Mouse (Mus musculus): ENCODE data around the gene Polr2f. TPM values are rescaled to one million over a fixed set of nuclear protein-coding genes. Genes with fewer than 3 reads are reported as not detected.

Polr2f gene
- total RNA-seq, 2 experiments from 2014 or later, result 132 to 146 TPM

GRCm38 (mm10) chr15:79115276-79115675 is 25.5 kb upstream of the Polr2f start:
- intact Hi-C loops (cut with DNase I), result no loop called here
- DNase-seq, result no peak

GRCm38 (mm10) chr15:79119491-79119890 is 21.3 kb upstream of the Polr2f start:
- DNase-seq, result no peak
- intact Hi-C loops (cut with DNase I), result no loop called here

- DNase-seq, result no peak
These were observed 18.7 kb upstream of the Polr2f start for GRCm38 (mm10) chr15:79122119-79122518.

GRCm38 (mm10) chr15:79122546-79122945 is 18.3 kb upstream of the Polr2f start:
- intact Hi-C loops (cut with DNase I), result no loop called here
- no peak for DNase-seq

More at GRCm38 (mm10) chr15:79122119-79122518, 18.7 kb upstream of the Polr2f start:
- intact Hi-C loops (cut with DNase I), result no loop called here

DNA sequence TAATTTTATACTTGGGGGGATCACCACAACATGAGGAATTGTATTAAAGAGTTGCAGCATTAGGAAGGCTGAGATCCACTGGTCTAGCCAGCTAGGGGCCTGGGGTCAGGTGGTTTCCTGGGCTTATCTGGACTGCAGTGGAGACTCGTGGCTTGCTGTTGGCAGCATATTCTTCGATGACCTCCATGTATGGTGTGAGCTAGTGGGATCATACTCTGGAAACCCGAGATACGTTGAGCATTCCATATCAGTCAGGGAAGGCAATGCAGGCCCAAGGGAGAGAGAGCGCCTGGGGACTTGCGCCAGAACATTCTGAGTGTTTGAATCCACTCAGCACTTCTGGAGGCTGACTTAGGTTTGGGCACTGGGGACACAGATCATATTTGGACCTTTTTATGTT is 17.1 kb upstream of the Polr2f start:
- intact Hi-C loops (cut with DNase I), result no loop called here
- DNase-seq, result no peak

- DNase-seq, result no peak
- intact Hi-C loops (cut with DNase I), result no loop called here
These were observed 16.4 kb upstream of the Polr2f start for GRCm38 (mm10) chr15:79124331-79124875.

- peak; percentile 64 to 66 for DNase-seq
- intact Hi-C loops (cut with DNase I), result loop anchor here (2.0 kb wide), 2 partner anchors 22 to 34 kb away; no protein-coding TSS in a partner anchor
These were observed 14.4 kb upstream of the Polr2f start for GRCm38 (mm10) chr15:79126217-79126932.

DNA sequence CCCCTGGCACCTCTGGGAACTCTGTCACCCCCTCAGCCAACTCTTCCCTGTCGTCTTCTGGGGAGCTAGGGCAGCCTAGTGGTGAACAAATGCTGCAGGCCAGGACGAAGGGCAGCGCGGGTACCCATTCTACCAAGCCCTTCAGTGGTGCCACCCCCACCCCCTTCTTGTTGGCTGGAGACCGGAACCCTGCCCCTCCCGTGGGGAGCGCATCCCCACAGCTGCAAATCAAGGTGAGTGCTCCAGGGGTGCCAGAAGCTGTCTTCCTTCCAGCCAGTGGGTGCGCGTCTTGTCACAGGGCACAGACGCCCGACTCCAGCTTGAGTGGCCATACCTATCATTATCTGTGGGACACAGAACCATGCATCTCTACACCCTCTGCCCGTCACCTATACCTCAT is 13.7 kb upstream of the Polr2f start:
- DNase-seq, result no peak
- intact Hi-C loops (cut with DNase I), result loop anchor here (2.0 kb wide), 2 partner anchors 22 to 34 kb away; no protein-coding TSS in a partner anchor

GRCm38 (mm10) chr15:79128208-79128607 is 12.6 kb upstream of the Polr2f start:
- DNase-seq, result no peak

GRCm38 (mm10) chr15:79129311-79129710 is 11.5 kb upstream of the Polr2f start:
- DNase-seq, result no peak
- intact Hi-C loops (cut with DNase I), result no loop called here

More at GRCm38 (mm10) chr15:79128208-79128607, 12.6 kb upstream of the Polr2f start:
- intact Hi-C loops (cut with DNase I), result no loop called here

- intact Hi-C loops (cut with DNase I), result no loop called here
- DNase-seq, result no peak
These were observed 10.0 kb upstream of the Polr2f start for GRCm38 (mm10) chr15:79130782-79131181.

DNA sequence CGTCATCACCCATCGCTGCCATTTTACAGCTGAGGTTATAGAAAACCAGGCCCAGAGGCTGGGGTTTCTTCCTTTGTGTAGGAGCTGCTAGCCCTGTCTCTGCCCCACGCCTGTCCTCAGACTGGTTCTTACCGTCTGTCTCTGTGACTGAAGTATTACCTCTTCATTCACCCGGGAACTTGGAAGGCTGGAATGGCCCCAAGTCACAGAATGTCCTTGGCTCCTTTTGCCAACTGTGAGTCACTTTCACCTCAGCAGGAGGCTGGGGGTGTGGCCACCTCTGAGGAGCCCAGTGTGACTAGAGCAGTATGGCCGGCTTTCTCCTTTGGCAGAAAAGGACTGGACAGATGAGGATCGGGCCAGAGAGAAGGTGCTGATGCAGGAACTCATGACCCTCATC is 9.4 kb upstream of the Polr2f start:
- intact Hi-C loops (cut with DNase I), result no loop called here
- DNase-seq, result peak; percentile 75 to 78

GRCm38 (mm10) chr15:79133191-79133661 is 7.6 kb upstream of the Polr2f start:
- peak in 1 of 2 experiments; percentile 46 for DNase-seq
- intact Hi-C loops (cut with DNase I), result no loop called here

- no peak for DNase-seq
- intact Hi-C loops (cut with DNase I), result no loop called here
These were observed 6.1 kb upstream of the Polr2f start for GRCm38 (mm10) chr15:79134496-79135270.

DNA sequence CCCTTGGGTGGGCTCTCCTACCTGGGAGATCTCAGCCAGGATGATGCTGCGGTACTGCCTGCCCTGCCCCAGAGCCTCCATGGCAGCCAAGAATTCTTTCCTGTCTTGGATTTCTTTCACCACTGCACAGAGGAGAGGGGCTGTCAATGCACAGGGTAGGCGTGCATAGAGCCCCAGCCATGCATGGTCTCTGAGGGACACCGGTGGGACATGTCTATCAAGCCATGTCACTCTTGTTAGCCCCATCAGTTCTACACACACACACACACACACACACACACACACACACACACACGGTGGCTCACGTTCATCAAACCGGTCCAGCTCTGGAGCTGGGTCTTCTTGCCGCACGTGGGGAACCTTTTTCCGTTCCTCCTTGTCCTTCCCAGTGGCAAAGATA is 5.5 kb upstream of the Polr2f start:
- intact Hi-C loops (cut with DNase I), result no loop called here
- DNase-seq, result no peak

DNA sequence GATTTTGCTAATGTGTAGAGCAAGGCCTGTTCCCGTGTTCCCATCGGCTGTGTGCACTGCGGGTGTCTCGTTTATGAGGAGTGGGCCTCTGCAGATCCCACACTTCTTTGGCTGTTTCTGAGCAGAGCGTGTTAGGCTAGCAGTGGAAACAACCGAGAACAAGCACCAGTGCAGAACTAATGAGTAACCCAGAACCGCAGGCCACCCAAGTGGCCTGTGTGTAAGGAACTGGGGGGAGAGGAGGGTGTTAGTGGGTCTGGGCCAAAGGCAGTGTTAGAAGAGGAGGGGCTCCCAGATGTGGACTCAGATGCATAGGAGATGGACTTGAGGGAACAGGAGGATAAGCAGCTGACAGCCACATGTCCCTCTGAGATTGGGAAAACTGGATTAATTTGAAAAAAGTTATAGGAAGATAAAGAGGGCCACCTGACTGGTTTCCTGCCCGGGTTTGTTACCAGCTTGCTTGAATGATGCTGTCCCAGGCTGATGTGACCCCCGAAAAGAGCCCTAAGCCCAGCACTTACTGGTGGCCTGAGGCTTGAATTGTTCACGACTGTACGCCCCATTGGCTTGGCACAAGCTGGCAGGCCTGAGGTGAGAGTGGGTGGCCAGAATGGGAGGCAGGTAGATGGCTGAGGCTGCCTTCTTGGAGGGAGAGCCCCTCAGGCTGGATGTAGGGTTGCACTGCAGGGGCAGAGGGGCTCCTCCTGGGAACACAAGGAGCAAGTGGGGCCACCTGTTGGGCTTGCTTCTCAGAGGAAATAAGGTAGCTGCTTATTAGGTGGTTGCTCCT is 4.8 kb upstream of the Polr2f start:
- intact Hi-C loops (cut with DNase I), result no loop called here
- no peak for DNase-seq

DNA sequence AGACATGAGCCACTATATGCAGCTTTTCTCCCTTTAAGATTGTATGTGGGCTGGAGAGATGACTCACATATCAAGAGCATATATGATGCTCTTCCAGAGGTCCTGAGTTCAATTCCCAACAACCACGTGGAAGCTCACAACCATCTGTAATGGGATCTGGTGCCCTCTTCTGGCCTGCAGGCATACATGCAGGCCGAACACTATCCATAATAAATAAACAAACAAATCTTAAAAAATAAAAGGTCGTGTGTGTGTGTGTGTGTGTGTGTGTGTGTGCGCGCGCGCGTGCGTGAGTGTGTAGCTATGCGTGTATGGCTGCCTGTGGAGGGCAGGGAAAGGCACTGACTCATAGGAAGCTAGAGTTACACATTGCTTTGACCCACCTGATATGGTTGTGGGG is 1.2 kb upstream of the Polr2f start:
- DNase-seq, result no peak
- intact Hi-C loops (cut with DNase I), result no loop called here

DNA sequence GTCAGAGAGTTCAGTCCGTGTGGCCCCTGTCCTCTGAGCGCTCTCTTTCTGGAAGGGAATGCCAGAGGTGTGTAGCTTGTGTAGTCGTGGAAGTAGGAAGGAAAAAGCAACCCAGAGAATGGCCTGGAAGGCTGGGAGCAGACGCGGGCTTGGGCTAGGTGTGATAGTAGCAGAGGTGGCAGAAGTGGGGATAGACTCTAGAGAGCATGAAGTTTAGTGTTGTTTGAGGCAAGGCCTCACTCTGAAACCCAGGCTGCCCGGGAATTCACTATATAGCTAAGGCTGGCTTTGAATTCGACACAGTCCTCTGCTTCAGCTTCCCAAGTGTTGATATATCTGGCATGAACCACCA is 733 bp downstream of the Polr2f start:
- intact Hi-C loops (cut with DNase I), result no loop called here
- DNase-seq, result no peak

DNA sequence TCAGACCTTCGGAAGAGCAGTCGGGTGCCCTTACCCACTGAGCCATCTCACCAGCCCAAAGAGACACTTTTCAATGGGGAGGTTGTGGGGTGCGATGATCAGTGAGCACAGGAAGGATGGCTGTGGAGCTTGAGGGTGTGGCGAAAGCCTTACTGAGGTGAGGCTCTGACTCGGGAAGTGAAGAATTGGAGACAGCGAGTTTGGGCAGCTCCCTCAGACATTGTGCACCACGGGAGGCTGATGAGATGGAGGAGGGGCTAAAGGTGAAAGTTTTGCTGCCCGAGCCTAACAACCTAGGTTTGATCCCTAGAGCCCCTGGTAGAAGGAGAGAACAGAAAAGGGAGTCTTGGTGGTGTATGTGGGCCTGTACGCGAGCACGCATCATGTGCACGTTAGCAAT is 2.5 kb downstream of the Polr2f start:
- intact Hi-C loops (cut with DNase I), result no loop called here
- DNase-seq, result no peak

DNA sequence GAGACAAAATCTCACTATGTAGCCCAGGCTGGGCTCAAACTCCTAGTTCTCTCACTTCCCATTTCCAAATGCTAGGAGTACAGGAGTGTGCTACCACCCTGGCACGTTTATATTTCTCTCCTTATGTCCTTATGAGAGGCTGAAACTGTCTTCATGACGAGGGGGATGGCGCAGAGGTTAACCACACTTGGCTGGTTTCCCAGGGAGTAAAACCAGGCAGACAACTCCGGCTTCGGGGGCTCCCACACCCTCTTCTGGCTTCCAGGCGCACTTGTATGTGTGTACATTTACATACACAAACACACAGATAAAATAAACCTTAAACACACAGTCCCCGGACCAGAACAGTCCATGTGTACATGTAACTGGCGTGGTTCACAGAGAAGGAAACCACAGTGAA is 3.2 kb downstream of the Polr2f start:
- intact Hi-C loops (cut with DNase I), result no loop called here
- DNase-seq, result no peak

DNA sequence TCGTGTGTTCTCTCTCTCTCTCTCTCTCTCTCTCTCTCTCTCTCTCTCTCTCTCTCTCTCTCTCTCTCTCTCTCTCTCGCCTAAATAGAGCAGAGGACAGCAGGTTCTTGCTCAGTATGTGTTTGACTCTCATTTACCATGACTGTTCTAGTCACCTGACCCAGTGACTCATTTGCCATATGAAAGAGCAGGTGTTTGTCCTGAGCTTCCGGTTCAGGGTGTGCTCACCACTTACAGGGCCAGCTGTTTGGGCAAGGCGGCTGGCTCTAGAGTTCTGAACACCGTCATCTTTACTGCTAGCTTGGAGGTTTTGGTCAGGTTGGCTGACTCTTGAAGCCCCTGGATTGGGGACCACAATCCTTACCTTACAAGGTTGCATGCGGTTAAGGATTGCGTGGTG is 4.7 kb downstream of the Polr2f start:
- intact Hi-C loops (cut with DNase I), result no loop called here
- no peak for DNase-seq

All from heart, postnatal 36 days (tissue).